Mouse (Mus musculus): ENCODE results near the gene Ntpcr.

- TF ChIP-seq CTCF (conservative IDR thresholded peaks at IDR 0.05; ENCODE audit: low read length) (no peak), NANOG (IDR thresholded peaks at IDR 0.05; ENCODE audit: borderline replicate concordance, low read length) (no peak)
Measured at GRCm38 (mm10) chr8:125727797-125728196, 2.0 kb upstream of the Ntpcr start.

Measured in E14TG2a.4 (cell line).